12 mouse cellular contexts compared by ENCODE assay signal in the genomic region with DNA sequence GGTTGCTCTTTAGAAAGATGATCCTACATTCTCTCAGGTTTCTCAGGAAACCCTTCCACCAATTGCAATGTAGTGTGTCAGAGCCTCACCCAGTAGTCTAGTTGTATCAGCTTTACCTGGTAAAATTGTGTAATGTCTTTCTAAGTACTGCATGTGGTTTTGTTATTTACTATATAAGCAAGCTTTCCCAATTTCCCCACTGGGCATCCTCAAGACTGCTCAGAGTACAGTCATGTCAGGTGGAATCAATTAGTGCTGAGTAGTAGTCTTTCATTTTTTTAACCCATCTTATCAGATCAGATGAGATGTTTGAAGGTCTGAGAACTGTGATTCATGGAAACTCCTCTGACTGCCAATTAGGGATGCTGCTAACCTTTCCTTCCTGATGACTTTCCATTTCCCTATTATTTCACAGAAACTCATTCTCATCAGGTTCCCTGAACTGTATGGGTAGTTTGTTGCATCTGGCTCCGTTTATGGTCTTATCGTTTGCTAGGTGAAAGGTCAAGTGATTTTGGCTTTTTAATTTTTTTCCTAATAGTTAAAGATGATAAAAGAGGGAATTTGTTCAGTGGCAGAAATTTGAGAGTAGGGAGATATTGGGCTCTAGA.
A peak's percentile ranks its signal among the peaks of the same experiment; 100 is the strongest.
DNase-seq lines count a peak whose midpoint lies in the region; ATAC-seq and TF ChIP-seq lines count a peak whose summit lies in the region.
"Had no signal": no experiment of that assay in that cellular context is flagged by ENCODE, and none has a peak within 500 bp of the region (broad histone marks: within the 10 kb centered on the region; RNA-seq: fewer than 3 reads in every experiment).

No protein-coding gene starts in this region.

- H3K4me1 ChIP-seq in intestine, embryonic 14.5 days (replicated peaks; ENCODE audit: control insufficient read depth, insufficient read depth, low read length): no peaks in the 10 kb centered on the region
- H3K4me1 ChIP-seq in intestine, postnatal 0 days (replicated peaks; ENCODE audit: control insufficient read depth, insufficient read depth, low read length): no peaks in the 10 kb centered on the region
- H3K4me1 ChIP-seq in embryonic facial prominence, embryonic 13.5 days: no peaks in the 10 kb centered on the region
- no peaks in the 10 kb centered on the region for H3K4me1 ChIP-seq in midbrain, postnatal 0 days (ENCODE audit: insufficient read depth, low read length)

- H3K4me2 ChIP-seq in intestine, embryonic 14.5 days (ENCODE audit: low read length): no peak overlapping the region
- H3K4me2 ChIP-seq in intestine, postnatal 0 days (replicated peaks; ENCODE audit: low read depth): no peak overlapping the region
- no peak overlapping the region for H3K4me2 ChIP-seq in embryonic facial prominence, embryonic 13.5 days
- H3K4me2 ChIP-seq in midbrain, postnatal 0 days (ENCODE audit: low read depth, low read length, poor library complexity, severe bottlenecking): no peak overlapping the region

- H3K9ac ChIP-seq in intestine, embryonic 14.5 days (ENCODE audit: low read length): no peak overlapping the region
- no peak overlapping the region for H3K9ac ChIP-seq in intestine, postnatal 0 days (ENCODE audit: low read depth, low read length)
- H3K9ac ChIP-seq in embryonic facial prominence, embryonic 13.5 days: no peak overlapping the region
- H3K9ac ChIP-seq in midbrain, postnatal 0 days (replicated peaks; ENCODE audit: low read length, poor library complexity, severe bottlenecking): no peak overlapping the region

- H3K36me3 ChIP-seq in intestine, embryonic 14.5 days (ENCODE audit: control insufficient read depth, insufficient read depth, low read length): no peaks in the 10 kb centered on the region
- no peaks in the 10 kb centered on the region for H3K36me3 ChIP-seq in intestine, postnatal 0 days (ENCODE audit: control insufficient read depth, insufficient read depth)
- no peaks in the 10 kb centered on the region for H3K36me3 ChIP-seq in embryonic facial prominence, embryonic 13.5 days
- H3K36me3 ChIP-seq in midbrain, postnatal 0 days (ENCODE audit: insufficient read depth, low read length): no peaks in the 10 kb centered on the region

- no peak overlapping the region for H3K27ac ChIP-seq in intestine, embryonic 14.5 days (ENCODE audit: low read depth)
- H3K27ac ChIP-seq in intestine, postnatal 0 days (ENCODE audit: low read depth, low read length): no peak overlapping the region
- no peak overlapping the region for H3K27ac ChIP-seq in embryonic facial prominence, embryonic 13.5 days
- no peak overlapping the region for H3K27ac ChIP-seq in midbrain, postnatal 0 days (ENCODE audit: low read depth, low read length)

- H3K9me3 ChIP-seq in intestine, embryonic 14.5 days (ENCODE audit: control insufficient read depth, low read length): no peaks in the 10 kb centered on the region
- no peaks in the 10 kb centered on the region for H3K9me3 ChIP-seq in intestine, postnatal 0 days (ENCODE audit: control insufficient read depth)
- H3K9me3 ChIP-seq in embryonic facial prominence, embryonic 13.5 days: no peaks in the 10 kb centered on the region
- no peaks in the 10 kb centered on the region for H3K9me3 ChIP-seq in midbrain, postnatal 0 days (ENCODE audit: low read length)

- TF ChIP-seq CTCF in intestine, postnatal 0 days (IDR thresholded peaks at IDR 0.05; ENCODE audit: low read depth): no peak
- no peak for TF ChIP-seq CTCF in midbrain, postnatal 0 days (IDR thresholded peaks at IDR 0.05)

- DNase-seq in embryo, embryonic 10 days (ENCODE audit: low spot score): peak; percentile 17
- no peak for DNase-seq in embryo, embryonic 9.5 days (ENCODE audit: extremely low spot score)
- no peak for DNase-seq in intestine, embryonic 14.5 days (ENCODE audit: low spot score)
- no peak for DNase-seq in midbrain, postnatal 0 days (ENCODE audit: low spot score)
- DNase-seq in urinary bladder, postnatal 10 days (ENCODE audit: low spot score): no peak
- DNase-seq: adrenal gland, postnatal 36 days; cerebellum, adult 11 months; kidney, adult 8-10 months; lung, postnatal 10 days had no signal

- no peak overlapping the region for H3K4me3 ChIP-seq in intestine, embryonic 14.5 days (ENCODE audit: low read depth, low read length)
- H3K4me3 ChIP-seq in intestine, postnatal 0 days (ENCODE audit: low read depth, low read length): no peak overlapping the region
- H3K4me3 ChIP-seq in embryonic facial prominence, embryonic 13.5 days: no peak overlapping the region
- no peak overlapping the region for H3K4me3 ChIP-seq in midbrain, postnatal 0 days (ENCODE audit: low read depth, low read length)

- WGBS in intestine, embryonic 14.5 days: 89% methylated on average over 2 of the region's 2 CpGs
- 83% methylated on average over 2 of the region's 2 CpGs for WGBS in intestine, postnatal 0 days
- WGBS in embryonic facial prominence, embryonic 13.5 days: 56% methylated on average over 2 of the region's 2 CpGs
- 94% methylated on average over 2 of the region's 2 CpGs for WGBS in midbrain, postnatal 0 days

- ATAC-seq in intestine, embryonic 14.5 days (replicated peaks; ENCODE audit: low FRiP score, low TSS enrichment, low read depth): 0 out of 2 replicates have a peak, but pooled peaks have one; percentile 27
- ATAC-seq in intestine, postnatal 0 days: no peak
- peak; percentile 48; the same call in 1 of the 2 replicates for ATAC-seq in embryonic facial prominence, embryonic 13.5 days (ENCODE audit: insufficient number of reproducible peaks, insufficient read depth, low FRiP score, low TSS enrichment, low read depth)
- ATAC-seq in midbrain, postnatal 0 days (ENCODE audit: low FRiP score): peak; percentile 38; the same call in 1 of the 2 replicates
- no peak for ATAC-seq in frontal cortex, adult (ENCODE audit: low TSS enrichment)

- H3K27me3 ChIP-seq in intestine, embryonic 14.5 days (replicated peaks; ENCODE audit: control insufficient read depth, insufficient read depth, low read length): no peaks in the 10 kb centered on the region
- no peaks in the 10 kb centered on the region for H3K27me3 ChIP-seq in intestine, postnatal 0 days (replicated peaks; ENCODE audit: control insufficient read depth, insufficient read depth, low read length)
- no peaks in the 10 kb centered on the region for H3K27me3 ChIP-seq in embryonic facial prominence, embryonic 13.5 days
- no peaks in the 10 kb centered on the region for H3K27me3 ChIP-seq in midbrain, postnatal 0 days (ENCODE audit: insufficient read depth, low read length)

Comparison
In these comparisons a context has a peak if more than half of its experiments do, and no peak if none do; other contexts are left out.
1. ATAC-seq: peak in intestine, embryonic 14.5 days (single experiment), embryonic facial prominence, embryonic 13.5 days (single experiment) and midbrain, postnatal 0 days (single experiment); none in intestine, postnatal 0 days (single experiment) and frontal cortex, adult (single experiment).